Mouse (Mus musculus) kidney, adult 2 months (tissue): Measurements from ENCODE around the gene Gm20661.

Experiments used
- CTCF ChIP-seq: fragments of 200-500 bp; conservative IDR thresholded peaks from 2 replicates; pipeline ENCODE4 v1.5.1; 2011; ENCODE audit warnings: low read depth, mild to moderate bottlenecking, control low read depth, low read length, moderate library complexity, mixed read lengths; ENCODE audit not compliant: insufficient read depth, insufficient read length
- POLR2A ChIP-seq: fragments of 200-500 bp; IDR thresholded peaks from one replicate; pipeline ENCODE4 v1.6.1; 2011; ENCODE audit warnings: low read depth, low read length, control low read depth

GRCm38 (mm10) chr9:107963700-107964099, 19.2 kb upstream of the Gm20661 start:
- TF ChIP-seq CTCF (peak; percentile 96), POLR2A (no peak)
